Mouse (Mus musculus): ENCODE measurements around the gene Slc50a1.

DNA sequence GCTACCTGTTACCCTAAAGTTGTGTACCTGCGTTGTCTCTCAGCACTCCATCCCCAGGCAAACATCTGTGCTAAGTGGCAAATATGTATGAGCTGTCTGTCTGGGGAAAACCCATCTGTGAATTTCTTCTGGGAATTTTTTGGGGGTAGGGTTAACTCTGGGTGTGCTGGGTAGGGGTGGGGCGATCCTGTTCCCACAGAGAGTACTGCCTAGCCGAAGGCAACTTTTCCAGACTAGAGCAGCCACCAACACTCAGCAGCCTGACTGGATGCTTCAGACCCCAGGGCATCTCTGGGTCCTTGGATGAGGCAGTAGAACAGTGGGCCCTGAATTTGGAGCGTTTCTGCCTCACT lies 11.9 kb upstream of the Slc50a1 start:
- no peak for TF ChIP-seq CTCF (IDR thresholded peaks at IDR 0.05; ENCODE audit: borderline replicate concordance, insufficient read depth, low read length)
- TF ChIP-seq POLR2A (IDR thresholded peaks at IDR 0.05; ENCODE audit: low read depth, low read length): no peak
